ENCODE assay signal across 16 mouse cellular contexts in the genomic region with DNA sequence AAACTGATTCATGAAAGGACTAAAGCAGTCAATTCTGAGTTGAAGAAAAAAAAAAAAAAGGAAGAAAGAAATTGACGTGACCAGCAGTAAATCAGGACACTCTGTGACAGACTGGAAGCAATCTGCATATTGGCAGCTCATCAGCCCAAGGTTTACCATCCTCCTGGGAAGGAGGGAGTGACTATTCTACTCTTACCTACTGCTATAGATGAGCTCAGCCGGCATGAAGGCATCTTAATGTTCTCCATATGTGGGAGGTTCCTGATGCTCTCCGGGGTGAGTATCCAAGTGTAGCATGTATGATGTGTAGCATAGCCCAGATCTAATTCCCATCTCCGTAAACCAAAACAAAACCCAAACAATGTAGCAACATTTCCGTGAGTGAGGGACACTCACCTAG.
"Had no signal": no experiment of that assay in that cellular context is flagged by ENCODE, and none has a peak within 500 bp of the region (broad histone marks: within the 10 kb centered on the region; RNA-seq: fewer than 3 reads in every experiment).

No protein-coding gene starts in this region.

- H3K4me1 ChIP-seq: intestine, embryonic 15.5 days; kidney, embryonic 15.5 days; lung, embryonic 15.5 days; midbrain, embryonic 15.5 days; neural tube, embryonic 12.5 days had no signal

- H3K4me3 ChIP-seq: intestine, embryonic 15.5 days; kidney, embryonic 15.5 days; left cerebral cortex, adult 2 months; liver, embryonic 12.5 days; lung, embryonic 15.5 days; midbrain, embryonic 15.5 days; neural tube, embryonic 12.5 days had no signal

- H3K27me3 ChIP-seq: intestine, embryonic 15.5 days; kidney, embryonic 15.5 days; liver, embryonic 12.5 days; lung, embryonic 15.5 days; midbrain, embryonic 15.5 days; neural tube, embryonic 12.5 days had no signal

- DNase-seq: kidney, adult 18-20 months; kidney, postnatal 14 days; liver, postnatal 0 days; lung, postnatal 14 days; retina, postnatal 1 day; right cerebral cortex, postnatal 4 days; spleen, adult 18-20 months; thymus, adult 18-20 months; thymus, postnatal 14 days had no signal

- H3K36me3 ChIP-seq: intestine, embryonic 15.5 days; kidney, embryonic 15.5 days; lung, embryonic 15.5 days; midbrain, embryonic 15.5 days; neural tube, embryonic 12.5 days had no signal

- H3K9me3 ChIP-seq: intestine, embryonic 15.5 days; liver, embryonic 12.5 days; lung, embryonic 15.5 days; midbrain, embryonic 15.5 days; neural tube, embryonic 12.5 days had no signal

- ATAC-seq: intestine, embryonic 15.5 days; liver, postnatal 0 days; midbrain, embryonic 15.5 days had no signal

- H3K27ac ChIP-seq: intestine, embryonic 15.5 days; kidney, embryonic 15.5 days; left cerebral cortex, adult 2 months; liver, embryonic 12.5 days; lung, embryonic 15.5 days; midbrain, embryonic 15.5 days; neural tube, embryonic 12.5 days had no signal
